Mouse (Mus musculus) limb, embryonic 12.5 days (tissue): Measurements from ENCODE around the gene Olfr646. TPM values are rescaled to one million over a fixed set of nuclear protein-coding genes. Genes with fewer than 3 reads are reported as not detected.

Source experiments
- polyA plus RNA-seq: library from polyadenylated mRNA; unstranded; fragments of >200 nt; fragmentation: Nextera tagmentation; extraction: Ambion mirVana; gene quantifications from 2 replicates; pipeline ENCODE4 v1.2.1, GENCODE M21; 2016

Olfr646 gene
- polyA plus RNA-seq, 1 experiment from 2014 or later: not detected

Other genes with a start within 250 kb of the Olfr646 start
- not detected in 2 replicates for gene Olfr66, start 218.6 kb upstream of the Olfr646 start, polyA plus RNA-seq
- not detected in 2 replicates for gene Olfr64, start 210.4 kb upstream of the Olfr646 start, polyA plus RNA-seq
- gene Olfr65, start 201.4 kb upstream of the Olfr646 start, polyA plus RNA-seq: not detected in 2 replicates
- not detected in 2 replicates for gene Olfr631, start 176.0 kb upstream of the Olfr646 start, polyA plus RNA-seq
- gene Olfr632, start 170.5 kb upstream of the Olfr646 start, polyA plus RNA-seq: not detected in 2 replicates
- not detected in 2 replicates for gene Olfr633, start 160.4 kb upstream of the Olfr646 start, polyA plus RNA-seq
- not detected in 2 replicates for gene Olfr635, start 133.7 kb upstream of the Olfr646 start, polyA plus RNA-seq
- not detected in 2 replicates for gene Olfr638, start 106.1 kb upstream of the Olfr646 start, polyA plus RNA-seq
- gene Olfr639, start 87.6 kb upstream of the Olfr646 start, polyA plus RNA-seq: not detected in 2 replicates
- gene Olfr640, start 79.3 kb upstream of the Olfr646 start, polyA plus RNA-seq: not detected in 2 replicates
- gene Olfr641, start 69.4 kb upstream of the Olfr646 start, polyA plus RNA-seq: not detected in 2 replicates
- not detected in 2 replicates for gene Olfr642, start 52.2 kb upstream of the Olfr646 start, polyA plus RNA-seq
- gene 4930516K23Rik, start 43.4 kb upstream of the Olfr646 start, polyA plus RNA-seq: not detected in 2 replicates
- gene Olfr644, start 33.0 kb upstream of the Olfr646 start, polyA plus RNA-seq: not detected in 2 replicates
- gene Olfr645, start 19.4 kb upstream of the Olfr646 start, polyA plus RNA-seq: not detected in 2 replicates
- gene Ubqln5, start 25.0 kb downstream of the Olfr646 start, polyA plus RNA-seq: not detected in 2 replicates
- gene Olfr643, start 32.5 kb downstream of the Olfr646 start, polyA plus RNA-seq: not detected in 2 replicates
- gene Ubqln3, start 38.4 kb downstream of the Olfr646 start, polyA plus RNA-seq: not detected in 2 replicates
- not detected in 2 replicates for gene Ubqlnl, start 45.7 kb downstream of the Olfr646 start, polyA plus RNA-seq
- not detected in 2 replicates for gene Olfm5, start 60.0 kb downstream of the Olfr646 start, polyA plus RNA-seq
- 0.23 and 0.26 TPM in 2 replicates for gene Olfr648, start 78.5 kb downstream of the Olfr646 start, polyA plus RNA-seq
- not detected in 2 replicates for gene Olfr649, start 91.1 kb downstream of the Olfr646 start, polyA plus RNA-seq
- gene Trim6, start 113.9 kb downstream of the Olfr646 start, polyA plus RNA-seq: 2.2 and 2.8 TPM in 2 replicates
- 0.93 and 1.4 TPM in 2 replicates for gene Trim34a, start 139.6 kb downstream of the Olfr646 start, polyA plus RNA-seq
- 0.08 and 0.09 TPM in 2 replicates for gene Trim5, start 183.2 kb downstream of the Olfr646 start, polyA plus RNA-seq
- gene Trim12a, start 210.6 kb downstream of the Olfr646 start, polyA plus RNA-seq: 6.2 and 6.6 TPM in 2 replicates
- not detected in 2 replicates for gene Trim34b, start 224.6 kb downstream of the Olfr646 start, polyA plus RNA-seq
- gene Trim12c, start 248.5 kb downstream of the Olfr646 start, polyA plus RNA-seq: 2.4 and 2.5 TPM in 2 replicates